Mouse (Mus musculus): ENCODE measurements around the gene Fgfbp1. TPM values are rescaled to one million over a fixed set of nuclear protein-coding genes. Genes with fewer than 3 reads are reported as not detected.

The Fgfbp1 gene
- total and polyA plus RNA-seq, 2 experiments from 2014 or later: 7.4 to 22.1 TPM

DNA sequence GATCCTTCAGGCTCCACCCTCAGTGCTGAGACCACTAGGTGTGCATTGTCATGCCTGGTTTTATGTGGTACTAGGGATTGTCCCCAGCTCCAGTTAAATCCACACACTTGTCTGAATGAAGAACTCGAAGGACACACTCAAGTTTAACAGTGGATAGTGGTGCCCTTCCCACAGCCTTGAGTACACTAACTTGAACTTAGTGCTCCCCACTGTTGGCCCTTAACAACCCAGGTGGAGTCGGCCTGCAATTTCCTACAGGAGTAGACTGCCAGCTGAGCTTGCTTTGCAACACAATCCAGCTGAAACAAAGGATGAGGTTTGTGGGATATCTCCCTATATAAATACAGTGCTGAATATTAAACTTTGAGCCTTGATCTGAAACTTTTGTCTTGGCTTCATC is 12.9 kb downstream of the Fgfbp1 start:
- no peak overlapping the region for H3K9ac ChIP-seq (replicated peaks; ENCODE audit: low read length)
- H3K9me3 ChIP-seq (ENCODE audit: low read length): no peaks in the 10 kb centered on the region
- H3K36me3 ChIP-seq (ENCODE audit: insufficient read depth, low read length): no peaks in the 10 kb centered on the region
- H3K27me3 ChIP-seq (ENCODE audit: insufficient read depth, low read length): no peaks in the 10 kb centered on the region
- no peak overlapping the region for H3K4me3 ChIP-seq (ENCODE audit: low read length)
- H3K27ac ChIP-seq: no peak overlapping the region
- DNase-seq (ENCODE audit: low spot score) (no peak), ATAC-seq (no peak)
- H3K4me1 ChIP-seq (ENCODE audit: insufficient read depth, low read length): no peaks in the 10 kb centered on the region
- WGBS: 64% methylated on average over 2 of the region's 2 CpGs
- no peak for TF ChIP-seq CTCF (IDR thresholded peaks at IDR 0.05; ENCODE audit: low read depth)
- no peak overlapping the region for H3K4me2 ChIP-seq (ENCODE audit: low read depth, low read length)

GRCm38 (mm10) chr5:43961056-43961455 is 20.5 kb downstream of the Fgfbp1 start:
- H3K9ac ChIP-seq (replicated peaks; ENCODE audit: low read length): no peak overlapping the region
- no peak overlapping the region for H3K27ac ChIP-seq
- no peak for DNase-seq (ENCODE audit: low spot score)
- H3K4me3 ChIP-seq (ENCODE audit: low read length): no peak overlapping the region
- H3K4me1 ChIP-seq (ENCODE audit: insufficient read depth, low read length): no peaks in the 10 kb centered on the region
- TF ChIP-seq CTCF (IDR thresholded peaks at IDR 0.05; ENCODE audit: low read depth): no peak
- 88% methylated on average over 3 of the region's 3 CpGs for WGBS
- no peaks in the 10 kb centered on the region for H3K27me3 ChIP-seq (ENCODE audit: insufficient read depth, low read length)
- no peaks in the 10 kb centered on the region for H3K9me3 ChIP-seq (ENCODE audit: low read length)
- no peak overlapping the region for H3K4me2 ChIP-seq (ENCODE audit: low read depth, low read length)
- no peaks in the 10 kb centered on the region for H3K36me3 ChIP-seq (ENCODE audit: insufficient read depth, low read length)
- no peak for ATAC-seq

DNA sequence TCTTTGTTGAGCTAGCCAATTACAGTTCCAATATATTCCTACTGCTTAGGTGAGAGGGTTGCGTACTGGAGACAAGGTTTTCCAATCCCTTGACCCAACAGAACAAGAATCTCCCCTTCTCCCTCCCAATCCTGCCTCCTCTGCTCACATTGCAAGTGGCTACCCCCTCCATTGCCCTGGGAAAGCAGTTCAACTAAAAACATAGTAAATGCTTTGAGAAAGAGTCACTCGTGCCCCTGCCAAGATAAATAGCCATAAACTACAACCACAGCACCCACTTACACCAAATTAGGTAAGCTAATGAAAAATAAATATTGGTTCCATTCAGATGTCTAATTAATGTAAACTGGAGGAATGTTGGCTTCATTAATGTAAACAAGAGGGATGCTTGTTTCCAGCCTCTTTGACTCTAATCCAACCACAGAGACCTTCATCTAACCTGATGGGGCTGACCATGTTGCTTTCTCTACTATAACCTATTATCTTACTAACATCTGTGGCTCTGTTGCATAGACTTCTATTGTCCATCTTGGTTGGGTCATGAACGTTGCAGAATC is 21.6 kb downstream of the Fgfbp1 start:
- no peaks in the 10 kb centered on the region for H3K4me1 ChIP-seq (ENCODE audit: insufficient read depth, low read length)
- WGBS: 81% methylated on average over 3 of the region's 3 CpGs
- DNase-seq (ENCODE audit: low spot score) (no peak), ATAC-seq (no peak)
- no peak overlapping the region for H3K9ac ChIP-seq (replicated peaks; ENCODE audit: low read length)
- H3K36me3 ChIP-seq (ENCODE audit: insufficient read depth, low read length): no peaks in the 10 kb centered on the region
- H3K27me3 ChIP-seq (ENCODE audit: insufficient read depth, low read length): no peaks in the 10 kb centered on the region
- no peak overlapping the region for H3K27ac ChIP-seq
- TF ChIP-seq CTCF (IDR thresholded peaks at IDR 0.05; ENCODE audit: low read depth): no peak
- H3K4me3 ChIP-seq (ENCODE audit: low read length): no peak overlapping the region
- no peaks in the 10 kb centered on the region for H3K9me3 ChIP-seq (ENCODE audit: low read length)
- H3K4me2 ChIP-seq (ENCODE audit: low read depth, low read length): no peak overlapping the region

DNA sequence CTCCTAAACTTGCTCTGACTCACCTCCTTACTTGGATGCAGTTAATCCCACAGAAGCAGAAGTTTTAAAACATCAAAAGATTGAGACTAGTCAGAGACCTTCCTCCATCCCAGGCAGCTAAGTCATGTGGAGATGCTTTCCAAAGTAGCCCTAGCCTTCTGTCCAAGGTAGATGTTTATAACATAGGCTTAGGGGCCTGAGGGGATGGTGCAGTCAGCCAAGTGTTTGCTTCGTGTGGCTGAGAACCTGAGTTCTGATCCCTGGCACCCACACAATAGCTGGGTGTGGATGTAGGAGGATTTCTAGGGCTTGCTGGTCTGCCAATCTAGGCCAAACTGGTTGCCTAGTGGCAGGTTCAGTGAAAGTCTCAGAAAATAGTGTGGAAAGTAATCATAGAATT is 28.3 kb downstream of the Fgfbp1 start:
- H3K4me1 ChIP-seq (ENCODE audit: insufficient read depth, low read length): no peaks in the 10 kb centered on the region
- no peak for TF ChIP-seq CTCF (IDR thresholded peaks at IDR 0.05; ENCODE audit: low read depth)
- DNase-seq (ENCODE audit: low spot score) (no peak), ATAC-seq (no peak)
- H3K9me3 ChIP-seq (ENCODE audit: low read length): no peaks in the 10 kb centered on the region
- 52% methylated on average over 1 of the region's 1 CpGs for WGBS
- H3K27ac ChIP-seq: no peak overlapping the region
- no peak overlapping the region for H3K4me3 ChIP-seq (ENCODE audit: low read length)
- no peaks in the 10 kb centered on the region for H3K27me3 ChIP-seq (ENCODE audit: insufficient read depth, low read length)
- no peaks in the 10 kb centered on the region for H3K36me3 ChIP-seq (ENCODE audit: insufficient read depth, low read length)
- H3K9ac ChIP-seq (replicated peaks; ENCODE audit: low read length): no peak overlapping the region
- no peak overlapping the region for H3K4me2 ChIP-seq (ENCODE audit: low read depth, low read length)

GRCm38 (mm10) chr5:43948748-43949275 is 32.8 kb downstream of the Fgfbp1 start:
- Histone ChIP-seq H3K36me3 (ENCODE audit: insufficient read depth, low read length) (no peaks in the 10 kb centered on the region), H3K4me3 (ENCODE audit: low read length) (no peak overlapping the region; the same call in 1 of the 2 replicates)

GRCm38 (mm10) chr5:43948111-43948743 is 33.4 kb downstream of the Fgfbp1 start:
- TF ChIP-seq CTCF (IDR thresholded peaks at IDR 0.05; ENCODE audit: low read depth): no peak
- Histone ChIP-seq H3K9me3 (ENCODE audit: low read length) (no peaks in the 10 kb centered on the region), H3K9ac (replicated peaks; ENCODE audit: low read length) (peak overlapping the region; percentile 24; the same call in 1 of the 2 replicates), H3K36me3 (ENCODE audit: insufficient read depth, low read length) (no peaks in the 10 kb centered on the region), H3K4me2 (ENCODE audit: low read depth, low read length) (peak overlapping the region; percentile 65), H3K4me1 (ENCODE audit: insufficient read depth, low read length) (no peaks in the 10 kb centered on the region; the same call in 1 of the 2 replicates), H3K27ac (no peak overlapping the region), H3K27me3 (ENCODE audit: insufficient read depth, low read length) (no peaks in the 10 kb centered on the region), H3K4me3 (ENCODE audit: low read length) (peak overlapping the region; percentile 32)
- ATAC-seq: peak; percentile 61; the same call in 1 of the 2 replicates
- peak; percentile 17 for DNase-seq (ENCODE audit: low spot score)
- 2% methylated on average over 27 of the region's 27 CpGs for WGBS

More at GRCm38 (mm10) chr5:43948748-43949275, 32.8 kb downstream of the Fgfbp1 start:
- H3K9me3 ChIP-seq (ENCODE audit: low read length): no peaks in the 10 kb centered on the region
- peak; percentile 66; the same call in 1 of the 2 replicates for ATAC-seq
- no peak for TF ChIP-seq CTCF (IDR thresholded peaks at IDR 0.05; ENCODE audit: low read depth)
- no peak overlapping the region for H3K9ac ChIP-seq (replicated peaks; ENCODE audit: low read length)
- H3K27ac ChIP-seq: no peak overlapping the region
- H3K4me1 ChIP-seq (ENCODE audit: insufficient read depth, low read length): no peaks in the 10 kb centered on the region; the same call in 1 of the 2 replicates
- no peaks in the 10 kb centered on the region for H3K27me3 ChIP-seq (ENCODE audit: insufficient read depth, low read length)
- peak; percentile 13 for DNase-seq (ENCODE audit: low spot score)
- H3K4me2 ChIP-seq (ENCODE audit: low read depth, low read length): peak overlapping the region; percentile 65
- WGBS: 6% methylated on average over 8 of the region's 8 CpGs
